Mouse (Mus musculus) c-Kit-negative CD71-positive TER-119-positive erythroid progenitor cells, embryonic 14.5 days (primary cell): ENCODE results near the gene Numa1.
"Not testable (repeated sequence)": the region's sequence is repeated elsewhere in the genome, so short reads cannot be mapped to it uniquely, and the experiment has no call there.

Source experiments
- DNase-seq: peaks from one replicate; pipeline ENCODE4 v3.0.0-alpha.2; 2013; ENCODE audit warnings: low read depth, low spot score

Numa1 gene

DNA sequence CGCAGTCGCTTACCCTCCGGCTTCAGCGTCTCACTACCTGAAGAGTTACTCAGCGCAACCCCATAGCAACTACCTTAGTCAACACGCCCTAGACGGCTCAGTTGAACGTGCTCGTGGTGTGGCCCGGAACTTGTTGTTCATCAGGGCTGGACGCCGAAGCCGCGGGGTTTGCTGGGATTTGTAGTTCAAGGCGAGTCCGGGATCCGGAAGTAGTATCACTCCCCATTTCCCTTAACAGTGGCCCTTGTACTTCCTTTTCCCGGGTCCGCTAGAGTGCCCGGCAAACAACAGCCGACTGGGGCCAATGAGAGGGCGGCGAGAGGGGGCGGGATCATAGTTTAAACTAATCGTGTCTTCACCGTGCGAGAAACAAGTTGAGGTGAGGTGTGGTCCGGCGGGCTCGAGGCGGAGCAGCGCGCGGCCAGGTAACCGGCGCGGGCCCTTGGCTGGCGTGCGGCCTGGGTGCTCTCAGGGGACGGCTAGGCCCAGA is at the start of gene Numa1, which contains the start of gene Lrrc51:
TSS of gene Numa1 (plus strand) at position 361 of the 490 bp plus-strand sequence.
TSS of gene Lrrc51 (minus strand) at position 145 of the 490 bp plus-strand sequence.
- DNase-seq, result peak; percentile 95

- no peak for DNase-seq
Measured at GRCm38 (mm10) chr7:101884160-101884559, 49.8 kb upstream of the Numa1 start.

DNA sequence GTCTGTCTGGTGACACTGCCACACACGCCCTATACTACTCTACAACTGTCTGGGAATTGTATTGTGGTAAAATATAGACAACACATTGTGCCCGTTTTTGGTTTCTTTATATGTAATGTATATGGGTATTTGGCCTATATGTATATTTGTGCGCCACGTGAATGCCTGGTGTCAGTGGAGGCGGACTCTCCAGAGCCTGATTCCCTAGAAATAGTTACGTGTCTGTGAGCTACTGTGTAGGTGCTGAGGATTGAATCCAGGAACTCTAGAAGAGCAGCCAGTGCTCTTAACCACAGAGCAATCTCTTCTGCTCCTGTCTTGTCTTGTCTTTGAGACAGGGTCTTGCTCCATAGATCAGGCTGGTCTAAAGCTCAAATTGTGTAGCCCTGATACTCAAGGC is 47.6 kb upstream of the Numa1 start:
- DNase-seq, result no peak

DNA sequence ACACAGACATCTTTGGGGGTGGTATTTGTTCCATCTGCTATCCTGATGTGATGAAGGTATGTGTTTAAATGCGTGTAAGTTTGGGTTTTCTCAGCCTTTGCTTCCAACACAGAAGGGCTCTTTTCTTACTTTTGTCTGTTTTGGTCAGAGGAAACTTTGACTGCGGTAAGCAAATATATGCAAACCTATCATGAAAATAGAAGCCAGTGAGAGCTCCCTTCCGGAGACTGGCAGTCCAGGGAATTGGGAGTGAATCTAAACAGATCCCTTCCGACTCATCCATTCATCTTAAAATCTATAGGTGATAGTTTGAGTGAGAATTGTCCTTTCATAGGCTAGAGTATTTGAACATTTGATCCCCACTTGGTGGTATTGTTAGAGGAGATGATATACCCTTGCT is 45.5 kb upstream of the Numa1 start:
- no peak for DNase-seq

DNA sequence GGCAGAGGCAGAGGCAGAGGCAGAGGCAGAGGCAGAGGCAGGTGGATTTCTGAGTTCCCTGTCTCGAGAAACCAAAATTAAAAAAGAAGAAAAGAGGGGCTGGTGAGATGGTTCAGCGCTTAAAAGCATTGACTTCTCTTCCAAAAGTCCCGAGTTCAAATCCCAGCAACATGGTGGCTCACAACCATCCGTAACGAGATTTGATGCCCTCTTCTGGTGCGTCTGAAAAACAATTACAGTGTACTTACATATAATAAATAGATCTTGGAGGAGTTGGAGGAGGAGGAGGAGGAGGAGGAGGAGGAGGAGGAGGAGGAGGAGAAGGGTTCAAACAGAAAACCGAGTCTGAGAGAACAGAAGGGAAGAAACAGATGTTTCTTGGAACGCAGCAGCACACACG is 38.2 kb upstream of the Numa1 start:
- no peak for DNase-seq

DNA sequence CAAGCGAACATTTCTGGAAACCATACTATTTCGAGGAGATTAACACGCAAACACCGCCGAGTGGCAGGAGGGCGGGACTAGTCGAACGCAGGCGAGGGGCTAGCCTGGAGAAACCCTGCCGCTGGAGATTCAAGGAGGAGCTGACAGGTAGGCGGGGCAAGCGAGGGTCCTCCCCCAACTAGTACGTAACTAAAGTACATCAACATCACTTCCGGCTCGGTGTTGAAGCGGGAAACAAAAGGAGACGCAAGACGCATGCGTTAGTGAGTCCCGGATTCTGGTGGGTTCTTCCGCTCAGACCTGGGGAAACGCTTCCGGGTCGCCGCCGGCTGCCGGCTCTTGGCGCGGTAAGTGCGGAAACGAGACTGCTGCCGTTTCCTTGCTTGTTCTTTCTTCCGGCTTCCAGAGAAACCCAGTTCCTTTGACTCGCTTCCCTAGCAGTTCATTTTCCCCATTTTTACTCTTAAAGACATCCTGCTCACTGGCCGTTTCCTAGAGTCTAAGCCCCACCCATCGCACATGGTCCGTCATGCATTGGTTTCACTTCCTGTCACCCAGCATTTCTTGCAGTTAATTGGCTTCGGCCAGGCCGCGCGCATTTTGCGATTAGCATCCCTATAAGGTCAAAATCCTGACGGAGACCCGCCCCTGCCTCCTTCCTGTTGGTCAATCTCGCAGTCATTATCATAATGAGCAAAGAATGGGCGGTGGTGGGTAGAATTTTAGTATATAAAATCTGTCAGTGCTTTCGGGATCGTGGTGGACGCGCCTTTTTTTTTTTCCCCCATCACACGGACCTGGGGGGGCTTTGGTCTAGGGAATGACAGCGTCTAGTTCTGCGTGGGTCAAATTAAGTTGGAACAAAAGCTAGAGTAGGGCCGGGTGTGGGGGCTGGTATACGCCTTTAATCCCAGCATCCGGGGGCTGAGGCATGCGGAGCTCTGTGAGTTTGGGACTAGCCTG is 37.5 kb upstream of the Numa1 start:
- DNase-seq, result peak; percentile 98

- no peak for DNase-seq
Measured at GRCm38 (mm10) chr7:101900331-101901097, 33.4 kb upstream of the Numa1 start.

- DNase-seq, result no peak
Measured at GRCm38 (mm10) chr7:101901969-101902368, 31.9 kb upstream of the Numa1 start.

- no peak for DNase-seq
Measured at GRCm38 (mm10) chr7:101902846-101903245, 31.1 kb upstream of the Numa1 start.

DNA sequence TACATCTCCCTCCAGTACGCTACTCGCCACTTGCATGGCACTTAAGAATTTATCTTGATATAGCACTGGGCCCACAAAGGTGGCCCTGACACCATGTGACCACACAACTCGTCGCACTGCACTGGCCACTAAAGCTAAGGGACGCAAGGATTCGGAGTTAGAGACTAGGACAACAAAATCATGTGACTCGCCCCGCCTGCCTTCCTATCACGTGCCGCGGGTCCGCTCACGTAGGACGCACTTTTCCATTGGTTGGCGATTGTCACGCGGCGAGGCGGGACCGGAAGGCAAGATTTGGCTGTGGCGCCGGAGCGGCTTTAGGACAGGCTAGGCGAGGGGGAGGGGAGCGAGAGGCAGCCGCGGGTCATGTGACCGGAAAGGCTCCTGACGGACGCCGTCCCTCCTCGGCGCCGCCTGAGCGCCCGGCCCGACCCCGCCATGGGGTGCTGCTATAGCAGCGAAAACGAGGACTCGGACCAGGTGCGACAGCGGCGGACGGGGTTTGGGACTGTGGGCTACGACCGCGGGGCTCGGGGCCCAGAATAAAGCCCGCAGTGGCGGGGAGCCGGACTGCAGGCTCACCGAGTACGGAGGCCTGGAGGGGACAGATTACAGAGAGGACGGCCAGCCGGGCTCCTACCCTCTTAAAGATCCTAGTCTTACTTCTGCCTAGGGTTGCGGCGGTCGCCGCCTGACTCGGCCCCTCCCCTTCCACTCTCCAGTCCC is 28.2 kb upstream of the Numa1 start, which contains the start of gene Lamtor1:
TSS of gene Lamtor1 (plus strand) at position 344 of the 726 bp plus-strand sequence.
- DNase-seq, result peak; percentile 98

GRCm38 (mm10) chr7:101906287-101906681 is 27.6 kb upstream of the Numa1 start, which contains the start of gene Tomt:
Gene Tomt (minus strand): TSS chr7:101906359.
- peak; percentile 13 for DNase-seq

DNA sequence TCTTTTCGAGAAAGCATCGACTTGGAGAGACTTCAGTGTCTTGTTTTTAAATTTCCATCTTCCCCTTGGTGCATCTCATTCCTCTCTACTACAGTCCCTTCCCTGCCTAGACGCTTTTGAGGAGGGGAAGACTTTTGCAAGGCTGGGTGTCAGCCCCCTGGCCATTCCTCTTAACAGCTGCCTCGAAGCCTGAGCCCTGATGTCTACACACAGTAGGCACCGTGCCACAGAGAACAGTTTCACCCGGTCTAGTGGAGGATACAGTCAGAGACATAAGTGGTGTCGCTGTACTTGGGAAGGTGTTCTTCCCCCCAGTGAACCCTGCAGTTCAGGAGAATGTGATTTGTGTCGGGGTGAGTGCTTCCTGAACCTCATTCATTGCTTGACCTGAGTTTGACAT is 27.2 kb upstream of the Numa1 start:
- DNase-seq, result no peak

- DNase-seq, result no peak
Measured at GRCm38 (mm10) chr7:101908367-101908766, 25.5 kb upstream of the Numa1 start.

DNA sequence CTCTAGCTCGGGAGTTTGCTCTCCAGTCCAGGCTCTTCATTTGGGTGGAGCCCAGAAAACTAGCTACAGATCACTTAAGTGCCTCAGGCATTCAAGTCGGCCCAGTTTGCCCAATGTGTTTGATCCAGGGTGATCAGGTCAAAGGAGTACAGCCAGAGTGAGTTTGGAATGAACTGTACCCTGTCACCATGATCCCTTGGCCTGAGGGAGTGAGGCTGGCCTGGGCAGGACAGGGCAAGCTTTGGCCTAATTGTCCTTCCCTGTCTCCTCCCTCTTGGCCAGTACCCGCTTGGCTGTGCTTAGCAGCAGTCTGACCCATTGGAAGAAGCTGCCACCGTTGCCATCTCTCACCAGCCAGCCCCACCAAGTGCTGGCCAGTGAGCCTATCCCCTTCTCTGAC is 23.8 kb upstream of the Numa1 start:
- no peak for DNase-seq

DNA sequence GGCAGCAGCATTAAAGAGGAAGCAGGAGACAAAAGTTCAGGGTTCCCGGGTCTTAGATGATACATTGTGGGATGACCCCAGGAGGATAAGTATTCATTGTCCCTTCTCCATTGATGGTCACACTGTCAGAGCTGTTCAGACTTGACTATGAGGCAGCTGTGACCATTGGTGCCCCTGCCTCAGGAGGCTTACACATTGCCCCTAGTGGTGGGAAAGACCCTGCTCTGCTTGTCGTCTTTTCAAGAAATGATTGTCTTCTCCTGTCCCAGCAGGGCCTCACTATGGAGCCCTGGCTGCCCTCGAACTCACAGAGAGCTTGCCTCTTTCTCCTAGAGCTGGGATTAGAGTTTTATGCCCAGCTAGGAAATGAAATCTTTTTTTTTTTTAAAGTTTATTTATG is 21.9 kb upstream of the Numa1 start:
- no peak for DNase-seq

DNA sequence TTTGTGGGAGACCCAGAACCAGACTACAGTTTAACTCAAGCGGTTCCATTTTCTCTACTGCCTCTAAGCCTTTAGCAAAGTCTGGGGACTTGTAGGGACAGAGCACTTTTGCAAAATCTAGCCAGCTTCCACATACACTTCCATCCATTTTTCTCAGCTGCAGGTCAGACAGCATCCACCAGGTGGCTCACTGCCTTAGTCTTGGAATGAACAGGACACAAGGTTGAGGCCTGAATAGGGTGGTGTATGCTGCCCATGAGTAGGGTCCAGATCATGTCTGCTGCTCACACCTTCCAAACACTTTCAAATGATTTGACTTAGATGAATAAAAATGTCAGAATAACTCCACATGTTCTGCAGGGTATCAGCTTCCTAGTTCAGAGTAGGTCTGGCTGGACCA is 15.8 kb upstream of the Numa1 start:
- DNase-seq, result no peak

GRCm38 (mm10) chr7:101925892-101926291 is 8.0 kb upstream of the Numa1 start:
- not testable (repeated sequence) for DNase-seq

DNA sequence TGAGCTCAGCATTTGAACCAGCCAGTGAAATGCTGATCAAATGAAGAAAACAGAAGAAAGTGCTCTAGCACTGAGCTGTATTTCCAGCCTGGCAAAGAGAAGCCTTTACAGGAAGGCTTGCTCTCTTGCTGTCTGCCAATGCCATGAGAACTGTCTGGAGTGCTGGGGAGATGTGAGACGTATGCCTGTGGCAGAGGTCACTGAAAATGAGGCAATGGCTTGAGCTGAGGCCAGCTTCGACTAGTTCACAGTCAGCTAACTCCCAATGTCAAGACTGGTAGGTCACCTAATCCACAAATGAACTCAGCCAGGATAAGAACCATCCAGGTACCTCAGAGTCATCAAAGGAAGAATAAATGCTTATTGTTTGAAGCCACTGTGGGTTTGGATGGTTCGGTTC is 5.8 kb upstream of the Numa1 start:
- DNase-seq, result no peak

DNA sequence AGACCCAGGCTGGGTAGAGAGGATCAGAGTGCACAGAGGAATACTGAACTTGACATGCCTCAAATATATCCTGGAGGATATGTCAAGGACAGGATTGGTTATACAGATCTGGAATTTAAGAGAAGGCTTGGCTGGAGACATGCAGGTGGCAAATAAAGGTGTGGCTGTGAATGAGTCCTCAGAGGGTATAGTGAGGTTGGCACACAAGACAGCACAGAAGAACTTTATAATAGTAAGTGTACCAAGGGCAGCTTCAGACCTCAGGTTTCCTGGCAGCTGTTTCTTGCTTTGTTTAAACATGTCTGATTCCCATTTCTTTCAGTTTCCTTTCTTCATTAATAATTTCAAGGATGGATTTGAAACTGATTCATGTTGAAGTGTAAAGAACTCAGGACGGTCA is 1.4 kb upstream of the Numa1 start:
- DNase-seq, result no peak

- DNase-seq, result peak; percentile 47
Measured at GRCm38 (mm10) chr7:101933300-101933699, 611 bp upstream of the Numa1 start.

- DNase-seq, result no peak
Measured at GRCm38 (mm10) chr7:101935957-101936356, 2.0 kb downstream of the Numa1 start.
